Mouse (Mus musculus): ENCODE data around the gene 2310033P09Rik.

The 2310033P09Rik gene

DNA sequence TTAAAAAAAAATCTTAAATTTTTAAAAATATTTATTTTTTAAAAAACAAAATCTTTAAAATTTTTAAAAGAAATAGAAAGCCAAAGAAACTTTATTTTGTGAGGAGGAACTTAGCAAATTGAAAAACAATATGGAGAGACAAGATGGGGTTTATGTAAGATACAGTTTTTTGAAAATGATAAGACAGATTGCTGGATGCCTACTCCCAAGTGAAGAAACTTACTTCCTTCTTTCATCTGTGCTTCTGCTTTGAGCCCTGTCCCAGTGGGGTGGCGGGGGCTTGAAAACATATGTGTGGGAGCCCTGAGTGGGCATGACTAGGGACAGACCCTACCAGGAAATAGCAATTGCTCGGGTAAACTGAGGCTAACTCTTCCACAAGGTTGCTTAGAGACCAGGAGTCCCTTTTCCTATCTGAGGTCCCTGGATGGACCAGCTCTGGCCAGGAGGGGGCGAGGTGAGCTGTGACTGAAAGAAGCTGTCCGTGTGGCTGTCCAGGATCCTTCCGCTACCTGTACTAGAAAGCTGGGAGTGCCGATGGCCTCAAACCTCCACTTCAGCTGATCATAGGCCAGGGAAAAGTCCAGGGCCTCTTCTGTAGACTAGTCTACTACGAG is 22.1 kb downstream of the 2310033P09Rik start:
- DNase-seq (ENCODE audit: low spot score) = peak; percentile 78

GRCm38 (mm10) chr11:59232797-59233196 is 24.7 kb downstream of the 2310033P09Rik start:
- DNase-seq (ENCODE audit: low spot score) = no peak

GRCm38 (mm10) chr11:59238525-59239427 is 30.7 kb downstream of the 2310033P09Rik start:
- peak; percentile 77 for DNase-seq (ENCODE audit: low spot score)

GRCm38 (mm10) chr11:59239428-59239785 is 31.3 kb downstream of the 2310033P09Rik start:
- no peak for DNase-seq (ENCODE audit: low spot score)

DNA sequence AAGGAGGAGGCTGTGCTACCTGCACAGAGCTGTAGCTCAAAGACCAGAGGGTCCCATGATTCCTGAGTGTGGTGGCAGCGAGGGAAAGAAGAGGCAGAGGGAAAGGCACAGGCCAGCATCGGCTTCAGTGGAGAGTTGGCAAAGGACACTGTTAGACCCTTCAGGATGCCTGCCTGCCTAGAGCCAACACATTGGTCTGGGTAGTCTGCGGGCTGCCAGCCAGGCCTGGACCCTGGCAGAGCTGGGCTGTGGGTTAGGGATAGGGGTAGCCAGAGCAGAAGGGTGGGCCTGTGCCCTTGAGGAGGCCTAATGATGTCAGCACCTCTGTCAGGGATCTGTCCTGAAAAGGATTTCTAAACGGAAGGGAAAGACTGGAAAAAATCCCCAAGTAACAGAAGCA is 31.7 kb downstream of the 2310033P09Rik start:
- no peak for DNase-seq (ENCODE audit: low spot score)

DNA sequence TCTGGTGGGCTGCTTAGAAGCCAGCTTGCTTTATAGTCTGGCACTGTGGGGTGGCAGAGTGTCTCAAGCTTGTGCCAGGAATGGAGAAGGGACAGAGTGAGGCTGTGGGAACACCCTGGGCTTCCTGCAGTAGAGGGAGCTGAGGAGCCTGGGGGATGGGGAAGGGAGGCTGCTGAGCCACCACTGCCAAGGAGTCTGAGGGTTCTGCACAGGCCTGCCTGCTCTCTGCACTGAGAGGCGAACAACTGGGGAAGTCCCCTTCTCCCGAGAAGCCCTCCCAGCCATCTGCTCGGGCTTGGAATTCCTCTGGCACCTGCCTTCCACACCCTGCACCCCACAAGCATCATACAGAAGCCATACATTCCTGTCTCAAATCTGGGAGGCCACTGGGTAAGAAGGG is 33.7 kb downstream of the 2310033P09Rik start:
- no peak for DNase-seq (ENCODE audit: low spot score)

DNA sequence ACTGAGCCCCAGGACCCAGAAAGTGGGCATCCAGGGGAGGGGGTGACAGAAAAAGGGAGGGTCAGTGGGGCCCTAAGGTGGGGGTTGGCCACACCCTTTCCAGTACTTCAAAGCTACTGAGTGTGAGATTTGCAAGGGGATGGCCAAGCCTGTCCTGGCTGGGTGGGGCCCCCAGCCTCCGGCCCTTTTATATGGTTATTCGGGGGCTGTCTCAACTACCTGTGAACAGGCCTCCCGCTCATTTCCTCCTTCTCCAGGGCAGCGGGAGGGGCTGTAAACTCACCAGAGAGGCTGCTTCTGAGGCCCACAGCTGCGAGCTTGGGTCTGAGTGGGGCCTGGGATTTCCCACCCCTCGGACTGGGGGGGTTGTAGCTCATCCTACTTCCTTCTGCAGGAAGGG is 35.7 kb downstream of the 2310033P09Rik start:
- DNase-seq (ENCODE audit: low spot score) = no peak

DNA sequence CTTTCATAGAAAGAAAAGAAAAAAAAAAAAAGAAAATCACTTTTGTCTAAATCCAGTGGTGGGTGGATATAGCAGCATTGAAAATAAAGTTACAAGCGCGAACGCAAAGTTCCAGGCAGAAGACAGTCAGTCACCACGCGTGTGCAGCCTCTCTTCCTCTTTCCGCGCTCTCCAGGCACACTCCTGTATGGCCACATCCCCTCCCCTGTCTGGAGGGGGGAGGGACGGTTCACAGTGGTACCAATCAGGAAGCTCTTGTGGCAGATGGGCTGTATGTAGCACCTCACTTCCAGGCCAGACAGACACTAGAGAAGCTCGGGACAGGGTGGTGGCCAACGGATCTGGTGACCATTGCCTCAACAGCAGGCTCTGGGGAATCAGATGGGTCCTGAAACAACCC is 40.0 kb downstream of the 2310033P09Rik start:
- no peak for DNase-seq (ENCODE audit: low spot score)

DNA sequence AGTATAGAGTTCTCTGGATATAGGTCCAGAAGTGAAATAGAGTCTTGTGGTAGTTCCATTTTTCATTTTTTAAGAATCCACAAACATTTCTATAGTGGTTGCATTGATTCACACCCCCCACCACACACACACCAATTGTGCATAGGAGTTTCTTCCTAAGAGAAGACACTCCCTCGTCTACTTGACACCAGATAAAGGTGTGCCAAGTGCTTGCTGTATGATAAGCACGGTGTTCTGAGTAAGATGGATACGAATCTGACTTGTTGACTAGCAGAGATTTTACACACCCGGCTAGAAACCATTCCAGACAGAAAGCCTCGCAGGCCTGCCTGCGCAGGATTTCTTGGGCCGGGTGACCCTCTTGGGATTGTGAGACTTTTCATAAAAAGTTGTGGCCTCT is 51.5 kb downstream of the 2310033P09Rik start:
- DNase-seq (ENCODE audit: low spot score) = no peak
